Mouse (Mus musculus) megakaryocyte-erythroid progenitor cell, adult 5-6 weeks (primary cell): ENCODE data around the gene Olfr62. TPM values are rescaled to one million over a fixed set of nuclear protein-coding genes. Genes with fewer than 3 reads are reported as not detected.

Experiments
- ATAC-seq: replicated peaks from 2 replicates; pipeline ENCODE4 v1.8.0; 2016; ENCODE audit warnings: mild to moderate bottlenecking, inconsistent platforms; ENCODE audit not compliant: severe bottlenecking, poor library complexity, low FRiP score, low TSS enrichment
- total RNA-seq, 2 experiments: library from RNA; stranded (forward) in 1 of 2; stranded (reverse) in 1 of 2; fragments of 200-1000, 215-1000 nt in 1 of 2; fragments of >200 nt in 1 of 2; fragmentation: Nextera tagmentation in 1 of 2; gene quantifications; 2 replicates each; pipeline ENCODE4 v1.2.3; 2014 to 2017

The Olfr62 gene
- total RNA-seq (2014; fragmentation: Nextera tagmentation) (not detected in 2 replicates), total RNA-seq (2017) (not detected in 2 replicates)

- no peak for ATAC-seq
These were observed at the start of gene Olfr62 for GRCm38 (mm10) chr4:118658652-118659051. Gene Olfr62, plus strand, starts transcription at chr4:118658952.

GRCm38 (mm10) chr4:118609836-118610235 is 48.9 kb upstream of the Olfr62 start:
- ATAC-seq, result no peak

GRCm38 (mm10) chr4:118612619-118613018 is 46.1 kb upstream of the Olfr62 start:
- peak; percentile 69 for ATAC-seq

DNA sequence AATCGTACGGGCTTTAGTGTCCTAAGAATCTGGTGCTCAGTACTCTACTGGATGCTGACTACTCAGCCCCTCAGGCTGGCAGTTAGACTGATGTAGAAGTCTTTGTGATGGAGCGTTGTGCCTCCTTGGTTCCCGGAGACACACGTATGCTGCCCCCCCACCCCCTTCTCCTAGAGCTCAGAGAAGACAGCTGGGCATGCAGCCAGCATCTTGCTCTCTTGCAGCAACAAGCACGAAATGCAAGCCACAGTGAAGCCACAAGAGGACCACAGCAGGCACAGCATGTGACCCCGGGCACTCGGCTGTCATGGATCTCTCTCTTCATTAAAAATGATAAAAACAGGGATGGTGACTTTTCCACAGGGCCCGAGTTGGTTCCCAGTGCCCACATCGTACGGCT is 43.3 kb upstream of the Olfr62 start:
- no peak for ATAC-seq

GRCm38 (mm10) chr4:118620279-118620966 is 38.3 kb upstream of the Olfr62 start, which contains the start of the genes Cfap57 and Ebna1bp2:
Gene Cfap57, minus strand, starts transcription at chr4:118620777.
Gene Ebna1bp2, plus strand, starts transcription at chr4:118620799.
- peak; percentile 96 for ATAC-seq

GRCm38 (mm10) chr4:118620967-118621320 is 37.8 kb upstream of the Olfr62 start:
- ATAC-seq, result no peak

DNA sequence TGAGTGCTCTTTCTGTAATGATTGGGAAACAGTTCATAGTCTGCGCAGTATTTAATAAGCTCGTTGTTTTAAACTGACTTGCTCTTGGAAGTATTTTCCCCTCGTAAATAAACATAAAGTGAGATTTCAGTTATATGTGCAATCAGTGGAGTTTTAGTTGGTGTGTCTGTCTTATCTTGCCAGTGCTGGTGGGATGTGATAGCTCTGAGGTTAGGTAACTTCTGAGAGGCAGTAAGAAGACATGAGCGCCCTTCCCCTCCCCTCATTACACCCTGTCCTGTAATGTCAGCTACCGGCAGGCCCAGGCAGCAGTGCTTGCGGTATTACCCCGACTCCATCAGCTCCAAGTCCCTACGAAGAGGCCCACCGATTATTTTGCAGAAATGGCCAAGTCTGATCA is 37.0 kb upstream of the Olfr62 start:
- ATAC-seq, result peak; percentile 85

DNA sequence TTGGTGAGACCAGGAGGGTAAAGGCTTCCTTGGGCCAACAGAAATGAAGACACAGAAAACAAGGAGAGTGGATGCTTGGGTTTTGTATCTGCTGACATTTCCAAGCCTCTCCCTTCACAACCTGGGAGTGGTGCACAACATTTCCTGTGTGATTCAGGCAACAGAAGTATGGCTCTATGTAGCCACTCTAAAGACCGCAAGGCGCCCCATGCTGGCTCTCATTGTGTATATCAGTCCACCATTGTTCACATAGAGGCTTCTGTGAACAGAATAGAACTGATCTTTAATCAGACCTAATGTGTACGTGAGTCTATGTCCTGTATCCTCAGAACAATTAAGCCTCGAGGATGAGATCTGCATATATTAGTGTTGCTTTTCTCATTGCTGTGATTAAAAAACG is 28.5 kb upstream of the Olfr62 start:
- no peak for ATAC-seq

DNA sequence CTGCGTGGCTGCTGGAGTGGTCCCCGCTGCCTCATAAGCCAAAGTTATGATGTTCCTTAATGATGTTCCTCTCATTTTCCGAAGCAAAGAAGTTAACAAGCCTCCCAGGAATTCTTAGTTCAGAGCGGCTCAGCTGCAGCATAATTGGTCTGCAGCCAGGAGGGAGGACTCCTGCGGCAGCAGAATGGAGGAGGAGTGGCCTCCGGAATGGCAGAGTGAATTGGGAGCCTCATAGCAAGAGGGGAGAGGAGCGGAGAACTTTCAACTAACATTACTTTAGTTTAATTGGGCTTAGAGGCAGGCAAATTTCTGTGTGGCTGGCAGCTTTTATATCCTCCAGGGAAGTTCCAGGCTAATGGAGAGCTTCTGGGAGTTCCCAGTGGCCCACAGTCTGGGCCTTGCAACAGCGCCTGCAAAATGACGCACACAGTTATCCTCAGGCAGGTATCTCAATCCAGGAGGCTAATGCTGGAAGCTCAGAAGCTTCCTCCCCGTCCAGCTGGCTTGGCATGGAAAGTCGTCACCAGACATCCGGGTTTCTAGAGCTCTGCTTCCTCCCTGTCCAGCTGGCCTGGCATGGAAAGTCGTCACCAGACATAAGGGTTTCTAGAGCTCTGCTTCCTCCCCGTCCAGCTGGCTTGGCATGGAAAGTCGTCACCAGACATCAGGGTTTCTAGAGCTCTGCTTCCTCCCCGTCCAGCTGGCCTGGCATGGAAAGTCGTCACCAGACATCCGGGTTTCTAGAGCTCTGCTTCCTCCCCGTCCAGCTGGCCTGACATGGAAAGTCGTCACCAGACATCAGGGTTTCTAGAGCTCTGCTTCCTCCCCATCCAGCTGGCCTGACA is 16.2 kb upstream of the Olfr62 start:
- no peak for ATAC-seq

DNA sequence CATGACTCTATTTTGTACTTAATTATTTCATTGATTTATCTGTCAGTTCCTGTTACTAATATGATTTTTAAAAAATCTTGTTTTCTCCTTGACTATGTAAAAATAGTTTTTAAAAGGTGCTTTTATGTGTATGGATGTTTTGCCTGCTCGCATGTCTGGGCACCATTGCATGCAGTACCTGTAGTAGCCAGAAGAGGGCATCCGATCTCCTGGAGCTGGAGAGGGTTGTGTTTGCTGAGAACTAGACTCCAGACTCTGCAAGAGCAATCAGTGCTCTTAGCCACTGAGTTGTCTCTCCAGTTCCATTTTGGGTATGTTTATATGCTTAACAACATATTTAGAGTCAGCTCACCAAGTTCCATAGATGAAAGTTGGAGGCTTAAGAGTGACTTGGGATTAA is 13.5 kb upstream of the Olfr62 start:
- peak; percentile 80 for ATAC-seq

- no peak for ATAC-seq
These were observed 28.3 kb downstream of the Olfr62 start for GRCm38 (mm10) chr4:118687086-118687485.

DNA sequence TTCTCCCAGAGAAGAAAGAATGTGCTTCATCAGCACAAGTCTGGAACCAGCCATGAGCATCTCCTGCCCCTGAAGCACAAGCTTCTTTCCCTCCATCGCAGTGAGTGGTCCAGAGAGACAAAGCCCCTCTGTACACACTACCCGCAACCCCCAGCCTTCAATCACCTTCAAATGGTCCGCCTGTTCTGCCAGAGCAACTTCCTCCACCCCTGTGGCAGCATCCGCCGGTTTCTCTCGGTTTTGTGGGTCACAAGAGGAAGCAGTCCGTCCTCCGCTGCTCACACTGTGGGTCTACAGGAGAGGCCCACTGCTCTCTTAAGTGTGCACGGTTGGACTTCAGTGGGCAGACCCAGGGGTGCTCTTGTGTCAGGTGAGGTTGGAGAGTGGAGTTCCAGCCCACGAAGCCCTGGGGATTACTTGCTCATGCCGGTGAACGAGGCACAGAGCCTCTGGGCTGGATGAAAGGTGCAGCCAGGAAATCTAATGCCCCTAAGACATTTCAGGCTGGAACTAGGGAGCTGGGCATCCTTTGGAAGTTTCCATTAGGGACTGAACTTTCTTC is 33.7 kb downstream of the Olfr62 start, which contains the start of gene Olfr1342:
Gene Olfr1342 (minus strand): TSS at position 345 of the 562 bp plus-strand sequence.
- ATAC-seq, result no peak

DNA sequence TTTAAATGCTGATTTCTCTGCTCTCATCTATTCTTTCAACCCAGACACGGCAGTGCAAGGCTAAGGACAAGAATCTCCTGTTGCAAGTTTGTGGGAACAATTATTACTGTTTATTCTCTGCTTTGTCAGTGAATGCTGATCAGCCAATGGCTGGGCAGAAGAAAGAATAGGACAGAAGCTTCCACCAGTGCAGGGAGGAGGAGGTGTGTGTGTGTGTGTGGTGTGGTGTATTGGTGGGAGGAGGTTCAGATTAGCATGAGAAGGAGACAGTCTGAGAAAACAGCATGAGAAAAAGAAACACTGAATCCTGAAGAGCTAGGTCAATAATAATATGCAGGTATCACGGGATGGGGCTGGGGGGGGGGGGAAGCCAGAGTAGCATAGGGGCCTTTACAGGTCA is 35.1 kb downstream of the Olfr62 start:
- ATAC-seq, result no peak

DNA sequence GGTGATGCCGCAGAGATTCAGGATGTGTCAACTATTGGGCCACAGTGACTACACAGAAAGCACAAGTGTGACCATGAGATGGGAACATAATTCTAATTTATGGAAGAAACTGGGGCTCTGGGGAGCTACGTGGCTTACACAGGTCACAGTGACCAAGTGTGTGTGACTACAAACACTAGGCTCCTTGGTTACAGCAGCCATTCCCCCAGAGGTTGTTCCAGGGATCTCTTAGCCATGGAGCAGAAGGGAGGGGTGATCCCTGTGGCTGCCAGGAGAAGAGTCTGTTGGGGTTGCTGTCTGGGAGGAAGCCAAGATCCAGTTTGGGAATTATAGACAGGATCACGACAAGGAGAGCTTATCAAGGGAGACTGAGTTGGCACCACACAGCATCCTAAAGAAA is 44.5 kb downstream of the Olfr62 start, which contains the start of gene Olfr1341:
Gene Olfr1341 (plus strand): TSS at position 301 of the 400 bp plus-strand sequence.
- ATAC-seq, result no peak

- ATAC-seq, result no peak
These were observed 49.3 kb downstream of the Olfr62 start for GRCm38 (mm10) chr4:118708086-118708485.

- no peak for ATAC-seq
These were observed 52.9 kb downstream of the Olfr62 start for GRCm38 (mm10) chr4:118711656-118712055.
